Mouse (Mus musculus): ENCODE measurements around the gene Pkdcc. TPM values are rescaled to one million over a fixed set of nuclear protein-coding genes. Genes with fewer than 3 reads are reported as not detected.

The Pkdcc gene
- polyA plus RNA-seq (2014; fragmentation: Illumina TruSeq; extraction: RNeasy Lipid Tissue Mini Kit (QIAGEN cat#74804); ENCODE audit: low read depth, low replicate concordance) = not detected

DNA sequence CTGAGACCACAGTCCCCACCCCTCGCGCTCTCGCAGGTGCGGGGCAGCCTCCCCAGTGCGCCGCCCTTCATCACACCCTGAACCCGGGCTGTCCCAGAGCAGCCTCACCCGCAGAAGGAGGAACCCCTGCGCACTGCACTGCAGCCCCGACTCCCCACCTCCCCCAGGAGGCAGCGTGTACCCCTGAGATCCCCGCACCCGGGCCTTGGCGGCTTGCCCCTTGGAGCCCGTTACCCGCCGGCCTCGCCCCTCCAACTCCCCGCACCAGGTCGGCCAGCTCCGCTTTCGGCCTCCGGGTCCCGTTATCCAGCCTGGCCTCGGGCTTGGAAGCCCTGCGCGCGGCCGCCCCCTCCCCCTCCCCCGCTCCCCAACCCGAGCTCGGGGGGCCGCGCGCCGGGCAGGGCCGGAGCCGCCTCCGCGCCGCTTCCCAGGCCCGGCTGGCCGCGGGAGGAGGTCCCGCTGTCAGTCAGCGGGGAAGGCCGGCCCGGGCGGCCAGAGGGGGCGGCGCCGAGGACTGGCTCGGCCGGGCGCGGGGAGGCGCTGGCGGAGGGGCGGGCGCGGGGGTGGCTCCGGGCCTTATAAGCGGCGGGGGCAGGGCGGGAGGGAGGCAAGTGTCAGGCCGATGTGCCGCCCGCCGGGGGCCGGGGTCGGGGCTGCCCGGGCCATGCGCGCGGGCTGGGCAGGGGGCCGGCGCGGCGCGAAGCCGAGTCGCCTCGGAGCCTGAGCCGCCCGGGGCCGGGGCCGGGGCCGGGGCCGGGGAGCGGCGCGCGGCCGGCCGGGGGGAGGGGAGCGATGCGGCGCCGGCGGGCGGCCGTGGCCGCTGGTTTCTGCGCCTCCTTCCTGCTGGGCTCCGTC is at the start of gene Pkdcc:
Pkdcc (plus strand) TSS at position 619 of the 855 bp plus-strand sequence.

Other genes starting within 250 kb of the Pkdcc start
- 14.5 TPM for gene Eml4, start 135.6 kb downstream of the Pkdcc start, polyA plus RNA-seq (2014; fragmentation: Illumina TruSeq; extraction: RNeasy Lipid Tissue Mini Kit (QIAGEN cat#74804); ENCODE audit: low read depth, low replicate concordance)